Mouse (Mus musculus) midbrain, embryonic 13.5 days (tissue): ENCODE data around the gene Naa40. TPM values are rescaled to one million over a fixed set of nuclear protein-coding genes. Genes with fewer than 3 reads are reported as not detected.

Source experiments
- polyA plus RNA-seq: library from polyadenylated mRNA; unstranded; fragments of >200 nt; fragmentation: Nextera tagmentation; extraction: Ambion mirVana; gene quantifications from 2 replicates; pipeline ENCODE4 v1.2.1, GENCODE M21; 2015

The Naa40 gene
- polyA plus RNA-seq, 1 experiment from 2014 or later = 73.7 TPM

Other genes with a start within 250 kb of the Naa40 start
- gene Dnajc4, start 248.6 kb downstream of the Naa40 start, polyA plus RNA-seq = 24.2 and 25.4 TPM in 2 replicates
- 20.2 and 21.7 TPM in 2 replicates for gene Nudt22, start 245.1 kb downstream of the Naa40 start, polyA plus RNA-seq
- gene Trpt1, start 245.1 kb downstream of the Naa40 start, polyA plus RNA-seq = 15.6 and 15.8 TPM in 2 replicates
- gene Fermt3, start 221.7 kb downstream of the Naa40 start, polyA plus RNA-seq = 3.9 and 4.8 TPM in 2 replicates
- 258 and 273 TPM in 2 replicates for gene Stip1, start 201.2 kb downstream of the Naa40 start, polyA plus RNA-seq
- gene Macrod1, start 184.4 kb downstream of the Naa40 start, polyA plus RNA-seq = 2.9 and 3.0 TPM in 2 replicates
- 8.3 and 9.2 TPM in 2 replicates for gene Flrt1, start 135.5 kb downstream of the Naa40 start, polyA plus RNA-seq
- gene Otub1, start 34.9 kb downstream of the Naa40 start, polyA plus RNA-seq = 247 and 260 TPM in 2 replicates
- 750 and 771 TPM in 2 replicates for gene Cox8a, start 23.6 kb downstream of the Naa40 start, polyA plus RNA-seq
- gene Rcor2, start 26.1 kb upstream of the Naa40 start, polyA plus RNA-seq = 41.1 and 52.8 TPM in 2 replicates
- 40.7 and 47.1 TPM in 2 replicates for gene Mark2, start 100.7 kb upstream of the Naa40 start, polyA plus RNA-seq
- gene Spindoc, start 141.8 kb upstream of the Naa40 start, polyA plus RNA-seq = 42.2 and 45.3 TPM in 2 replicates
- 16.7 and 17.5 TPM in 2 replicates for gene 2700081O15Rik, start 176.4 kb upstream of the Naa40 start, polyA plus RNA-seq
- 557 and 566 TPM in 2 replicates for gene Rtn3, start 242.1 kb upstream of the Naa40 start, polyA plus RNA-seq